Mouse (Mus musculus) limb, embryonic 10.5 days (tissue): ENCODE results near the gene Nxpe3. TPM values are rescaled to one million over a fixed set of nuclear protein-coding genes. Genes with fewer than 3 reads are reported as not detected.

ENCODE experiments used
- DNase-seq: peaks from one replicate; pipeline ENCODE4 v3.0.0-alpha.2; 2017; ENCODE audit warnings: low spot score
- H3K27ac ChIP-seq: fragments of 300-500 bp; sonication (generic); 2 replicates; pipeline ENCODE4 v1.5.1; 2016; ENCODE audit warnings: mild to moderate bottlenecking
- H3K27me3 ChIP-seq: fragments of 300-500 bp; sonication (generic); 2 replicates; pipeline ENCODE4 v1.6.1; 2016; ENCODE audit warnings: low read depth, mild to moderate bottlenecking; ENCODE audit not compliant: poor library complexity, severe bottlenecking
- H3K36me3 ChIP-seq: fragments of 300-500 bp; sonication (generic); 2 replicates; pipeline ENCODE4 v1.6.1; 2016; ENCODE audit warnings: mild to moderate bottlenecking, moderate library complexity
- H3K4me1 ChIP-seq: fragments of 300-500 bp; sonication (generic); 2 replicates; pipeline ENCODE4 v1.6.1; 2016
- H3K4me3 ChIP-seq: fragments of 300-500 bp; sonication (generic); 2 replicates; pipeline ENCODE4 v1.5.1; 2016; ENCODE audit warnings: mild to moderate bottlenecking, moderate library complexity
- H3K9me3 ChIP-seq: fragments of 300-500 bp; sonication (generic); replicated peaks from 2 replicates; pipeline ENCODE4 v1.6.1; 2016; ENCODE audit warnings: mild to moderate bottlenecking
- WGBS: fragments of 180-500 bp; shearing (Covaris S2); methylation state at CpG from one replicate; pipeline ENCODE4 v1.1.7; 2016; 5-methylcytosine and 5-hydroxymethylcytosine counted together
- polyA plus RNA-seq: library from polyadenylated mRNA; unstranded; fragments of >200 nt; fragmentation: Nextera tagmentation; extraction: Ambion mirVana; gene quantifications from 2 replicates; pipeline ENCODE4 v1.2.1, GENCODE M21; 2016

The Nxpe3 gene
- polyA plus RNA-seq, 1 experiment from 2014 or later: 0.55 TPM

- no peak for DNase-seq
- Histone ChIP-seq H3K36me3 (peaks cover 41% of the 10 kb centered on the region), H3K27me3 (no peaks in the 10 kb centered on the region), H3K4me3 (no peak overlapping the region), H3K27ac (no peak overlapping the region), H3K4me1 (no peaks in the 10 kb centered on the region), H3K9me3 (no peaks in the 10 kb centered on the region)
- WGBS: 96% methylated on average over 6 of the region's 6 CpGs
Measured at GRCm38 (mm10) chr16:55809345-55809744, 85.7 kb downstream of the Nxpe3 start.

- no peak overlapping the region for H3K27ac ChIP-seq
- no peak overlapping the region for H3K4me3 ChIP-seq
- no peaks in the 10 kb centered on the region for H3K27me3 ChIP-seq
- no peaks in the 10 kb centered on the region for H3K9me3 ChIP-seq
- 69% methylated on average over 6 of the region's 6 CpGs for WGBS
- DNase-seq: no peak
- H3K4me1 ChIP-seq: no peaks in the 10 kb centered on the region
- H3K36me3 ChIP-seq: peaks cover 23% of the 10 kb centered on the region
Measured at GRCm38 (mm10) chr16:55807505-55807932, 87.6 kb downstream of the Nxpe3 start.

- no peaks in the 10 kb centered on the region for H3K9me3 ChIP-seq
Measured at GRCm38 (mm10) chr16:55804799-55805198, 90.3 kb downstream of the Nxpe3 start.

GRCm38 (mm10) chr16:55801629-55802028 is 93.5 kb downstream of the Nxpe3 start:
- Histone ChIP-seq H3K4me1 (no peaks in the 10 kb centered on the region), H3K4me3 (no peak overlapping the region), H3K9me3 (no peaks in the 10 kb centered on the region), H3K27me3 (no peaks in the 10 kb centered on the region), H3K27ac (no peak overlapping the region), H3K36me3 (no peaks in the 10 kb centered on the region)
- WGBS: 100% methylated on average over 1 of the region's 1 CpGs
- DNase-seq: no peak

More at GRCm38 (mm10) chr16:55804799-55805198, 90.3 kb downstream of the Nxpe3 start:
- no peak overlapping the region for H3K4me3 ChIP-seq
- H3K4me1 ChIP-seq: no peaks in the 10 kb centered on the region
- H3K27ac ChIP-seq: no peak overlapping the region
- DNase-seq: no peak
- H3K27me3 ChIP-seq: no peaks in the 10 kb centered on the region
- WGBS: 83% methylated on average over 1 of the region's 1 CpGs
- 0 out of 2 replicates have a peak, but pooled peaks cover under 1% of the 10 kb centered on the region for H3K36me3 ChIP-seq

GRCm38 (mm10) chr16:55798845-55799244 is 96.2 kb downstream of the Nxpe3 start:
- WGBS: 92% methylated on average over 7 of the region's 7 CpGs
- H3K9me3 ChIP-seq: no peaks in the 10 kb centered on the region
- no peak overlapping the region for H3K27ac ChIP-seq
- DNase-seq: no peak
- H3K4me1 ChIP-seq: no peaks in the 10 kb centered on the region
- H3K36me3 ChIP-seq: no peaks in the 10 kb centered on the region
- no peaks in the 10 kb centered on the region for H3K27me3 ChIP-seq
- no peak overlapping the region for H3K4me3 ChIP-seq

- Histone ChIP-seq H3K4me1 (peaks cover 7% of the 10 kb centered on the region), H3K27me3 (no peaks in the 10 kb centered on the region), H3K27ac (no peak overlapping the region), H3K9me3 (no peaks in the 10 kb centered on the region), H3K4me3 (no peak overlapping the region), H3K36me3 (no peaks in the 10 kb centered on the region)
- 92% methylated on average over 7 of the region's 7 CpGs for WGBS
- no peak for DNase-seq
Measured at GRCm38 (mm10) chr16:55790326-55790725, 104.8 kb downstream of the Nxpe3 start.

Other genes starting within 250 kb of the Nxpe3 start
- 2.6 and 3.0 TPM in 2 replicates for gene Nfkbiz, start 56.4 kb downstream of the Nxpe3 start, polyA plus RNA-seq
- 14.2 and 15.6 TPM in 2 replicates for gene Cep97, start 39.6 kb upstream of the Nxpe3 start, polyA plus RNA-seq
- gene Rpl24, start 71.0 kb upstream of the Nxpe3 start, polyA plus RNA-seq: 711 and 800 TPM in 2 replicates
- gene Zbtb11, start 78.6 kb upstream of the Nxpe3 start, polyA plus RNA-seq: 16.0 and 19.2 TPM in 2 replicates
- gene Pcnp, start 134.5 kb upstream of the Nxpe3 start, polyA plus RNA-seq: 276 and 293 TPM in 2 replicates
- gene Trmt10c, start 142.5 kb upstream of the Nxpe3 start, polyA plus RNA-seq: 35.2 and 35.6 TPM in 2 replicates
- gene Senp7, start 153.1 kb upstream of the Nxpe3 start, polyA plus RNA-seq: 22.8 and 31.6 TPM in 2 replicates